Mouse (Mus musculus): Measurements from ENCODE around the gene Smpd2.

DNA sequence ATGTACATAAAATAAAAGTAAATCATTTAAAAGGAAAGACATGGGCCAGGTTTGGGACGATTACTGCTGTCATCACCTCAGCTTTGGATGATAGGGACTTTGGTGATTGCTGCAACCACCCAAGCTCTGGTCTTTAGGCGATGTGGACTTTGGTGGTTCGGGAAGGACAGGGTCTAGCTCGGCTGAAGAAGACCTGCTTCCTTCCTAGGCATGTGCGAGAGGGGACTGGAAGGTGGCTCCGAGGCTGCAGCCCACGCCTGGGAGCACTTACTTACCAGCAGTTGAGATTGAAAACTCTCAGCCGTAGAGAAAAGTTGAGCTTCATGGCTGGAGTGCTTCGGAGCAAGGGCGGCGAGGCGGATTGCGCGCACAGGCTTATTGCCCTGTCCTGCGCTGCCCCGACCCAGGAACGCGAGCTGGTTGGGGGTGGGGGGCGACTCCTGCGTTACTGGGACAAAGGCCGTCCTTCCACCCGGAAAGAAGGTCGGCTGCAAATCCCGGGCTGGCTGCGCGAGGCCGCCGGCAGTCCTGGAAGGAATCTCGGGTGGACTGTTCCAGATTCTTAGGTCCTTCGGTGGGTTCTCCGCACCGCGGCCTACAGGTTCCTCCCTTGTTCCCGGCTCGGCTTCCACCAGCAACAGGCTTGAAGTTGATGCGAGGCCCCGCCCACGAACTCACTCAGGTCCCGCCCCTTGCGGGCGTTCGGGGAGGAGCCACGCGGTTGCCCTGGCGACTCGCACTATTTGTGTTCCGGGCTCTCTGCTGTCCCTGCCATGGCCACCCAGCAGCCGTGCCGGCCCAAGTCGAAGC lies at the start of gene Smpd2, which contains the start of gene Ppil6:
- TF ChIP-seq POLR2A (IDR thresholded peaks at IDR 0.05; ENCODE audit: insufficient read length, low read depth) (peak; percentile 71), USF1 (IDR thresholded peaks at IDR 0.05; ENCODE audit: low read depth) (no peak), MYOG (IDR thresholded peaks at IDR 0.05; ENCODE audit: control insufficient read depth in 1 of 3, insufficient read depth in 1 of 3, insufficient read length in 2 of 3, low read depth in 2 of 3) (no peak), MAX (IDR thresholded peaks at IDR 0.05; ENCODE audit: low read depth) (no peak), POLR2AphosphoS2 (IDR thresholded peaks at IDR 0.05; ENCODE audit: insufficient read length, low read depth) (peak; percentile 63), REST (IDR thresholded peaks at IDR 0.05; ENCODE audit: insufficient read depth, insufficient read length) (no peak), MYOD1 (IDR thresholded peaks at IDR 0.05; ENCODE audit: control insufficient read depth in 1 of 3, insufficient read length in 2 of 3, low read depth in 2 of 3) (no peak), TCF12 (IDR thresholded peaks at IDR 0.05; ENCODE audit: insufficient read depth, poor library complexity, severe bottlenecking) (no peak)
